Mouse (Mus musculus) central nervous system, embryonic 14 days (tissue): ENCODE measurements around the gene Mtpn. TPM values are rescaled to one million over a fixed set of nuclear protein-coding genes. Genes with fewer than 3 reads are reported as not detected.

Experiments used
- polyA plus RNA-seq: library from polyadenylated mRNA; depleted of rRNA; stranded (reverse); fragments of >200 nt; gene quantifications from 2 replicates; pipeline ENCODE4 v1.2.3, GENCODE M21; 2012; rRNA removed

Gene Mtpn
- 81.1 and 81.5 TPM in 2 replicates for polyA plus RNA-seq

GRCm38 (mm10) chr6:35539304-35540009 is at the start of gene Mtpn:
Mtpn (minus strand) TSS chr6:35539888.

Other genes with a start within 250 kb of the Mtpn start
- 2.5 and 3.6 TPM in 2 replicates for gene Slc13a4, start 231.8 kb downstream of the Mtpn start, polyA plus RNA-seq
- 0.20 and 1.2 TPM in 2 replicates for gene Fam180a, start 213.7 kb downstream of the Mtpn start, polyA plus RNA-seq